Mouse (Mus musculus) layer of hippocampus, adult 8-10 months (tissue): ENCODE measurements at regions not wholly inside any gene's neighbourhood (a gene's known extent, or its start where the extent isn't known, plus 50 kb on each side); places are given as distances from the start of the nearest gene placed in this dataset.
A peak's percentile ranks its signal among the peaks of the same experiment; 100 is the strongest.

Experiments used
- DNase-seq, 2 experiments: peaks; one replicate each; pipeline ENCODE4 v3.0.0; 2022; ENCODE audit warnings: low spot score in 2 of 2

DNA sequence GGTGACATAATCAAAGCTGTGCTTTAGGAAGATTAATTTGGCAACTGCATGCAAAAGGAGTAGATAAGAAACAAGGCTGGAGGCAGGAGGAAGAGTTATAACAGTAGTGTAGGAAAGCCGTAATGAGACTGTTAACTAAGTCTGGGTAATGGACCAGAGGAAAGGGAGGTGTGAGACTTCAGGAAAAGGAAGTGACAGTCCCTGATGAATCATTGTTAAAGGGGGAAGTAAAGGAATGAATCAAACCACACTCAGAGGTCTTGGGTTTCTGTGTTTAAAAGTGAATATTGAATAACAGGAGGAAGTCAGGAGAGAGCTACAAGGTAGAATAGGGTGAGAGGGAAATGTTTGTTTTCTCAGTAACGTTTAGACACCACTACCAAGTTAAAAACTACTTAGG, 1175.9 kb downstream of the Diaph3 start:
- DNase-seq: no peak

DNA sequence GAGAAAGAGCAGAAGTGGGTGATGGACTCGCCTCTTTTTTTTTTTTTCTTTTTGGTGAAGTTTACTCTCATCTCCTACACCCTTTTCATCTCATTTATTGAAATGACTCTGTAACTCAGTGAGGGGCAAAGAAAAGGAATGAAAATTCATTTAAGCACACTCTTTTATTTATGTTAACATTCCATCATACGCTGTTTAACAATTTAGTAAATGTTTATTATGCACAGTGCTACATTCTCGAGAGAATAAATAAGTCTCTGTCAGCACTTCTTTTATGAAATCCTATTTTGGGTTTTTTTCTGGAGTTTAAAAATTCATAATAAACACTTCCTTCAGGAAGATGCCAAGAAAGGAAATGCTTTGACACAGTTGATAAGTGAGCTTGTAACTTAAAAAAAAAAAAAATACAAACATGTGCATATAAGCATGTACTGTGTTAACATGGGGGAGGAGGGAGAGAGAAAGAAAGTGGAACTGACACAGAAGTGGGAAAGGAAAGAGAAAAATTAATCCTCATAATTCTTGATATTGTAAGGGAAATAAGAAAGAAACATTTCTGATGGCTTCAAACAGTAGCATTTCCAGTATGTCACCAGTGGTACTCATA, 1195.2 kb downstream of the Diaph3 start:
- no peak for DNase-seq

DNA sequence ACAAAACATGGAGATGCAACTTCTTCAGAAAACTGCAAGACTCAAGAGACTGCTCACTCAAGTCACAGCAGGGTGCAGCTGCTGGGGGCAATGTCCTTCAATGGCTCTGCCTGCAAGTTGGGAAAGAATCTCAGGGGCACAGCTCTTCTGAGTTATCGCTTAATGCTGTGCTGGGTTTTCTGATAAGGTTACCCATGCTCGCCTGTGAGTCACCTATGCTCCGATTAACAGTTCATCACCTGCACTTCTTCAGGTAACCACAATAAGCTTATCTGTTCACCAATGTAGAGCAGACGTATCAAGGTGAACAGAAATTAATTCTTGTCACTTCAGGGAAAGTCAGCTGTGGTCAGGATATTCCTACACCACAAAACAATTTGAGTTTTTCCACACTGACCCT, 1198.2 kb downstream of the Diaph3 start:
- no peak for DNase-seq

DNA sequence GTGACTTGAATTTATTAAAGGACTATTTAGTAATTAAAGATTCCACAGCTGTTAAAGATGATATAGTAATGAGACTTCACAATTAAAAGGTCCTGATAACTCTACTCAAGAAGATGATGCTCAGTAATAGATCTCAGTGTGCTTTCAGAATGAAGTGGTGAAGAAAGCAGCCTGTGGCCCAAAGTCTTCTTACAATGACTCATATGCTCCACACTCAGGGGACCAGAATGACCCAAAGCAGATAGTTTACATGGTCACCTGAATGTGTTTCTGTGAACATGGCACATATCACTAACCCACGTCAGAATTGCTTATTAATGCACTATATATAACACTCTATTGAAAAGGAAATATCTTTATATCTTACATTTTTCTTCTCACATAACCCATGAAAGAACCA, 1200.5 kb downstream of the Diaph3 start:
- DNase-seq: no peak

DNA sequence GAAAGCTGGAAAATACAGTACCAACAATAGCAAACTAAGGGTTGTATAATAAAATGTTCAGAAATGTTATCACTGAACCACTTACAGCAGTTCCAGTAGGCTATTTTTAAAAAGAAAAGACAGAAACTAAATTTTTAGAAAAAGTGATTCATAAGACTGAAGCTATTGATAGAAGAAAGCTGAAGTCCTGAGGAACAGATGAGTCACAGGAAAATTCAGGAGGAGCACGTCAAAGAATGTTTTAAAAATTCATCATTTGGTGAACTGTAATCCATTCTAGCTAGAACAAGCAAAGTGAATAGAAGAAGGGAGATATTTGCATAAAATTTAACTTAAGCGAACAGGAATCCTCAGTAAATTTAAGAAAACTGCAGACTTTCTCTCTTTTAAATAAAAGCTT, 1205.9 kb downstream of the Diaph3 start:
- no peak for DNase-seq

DNA sequence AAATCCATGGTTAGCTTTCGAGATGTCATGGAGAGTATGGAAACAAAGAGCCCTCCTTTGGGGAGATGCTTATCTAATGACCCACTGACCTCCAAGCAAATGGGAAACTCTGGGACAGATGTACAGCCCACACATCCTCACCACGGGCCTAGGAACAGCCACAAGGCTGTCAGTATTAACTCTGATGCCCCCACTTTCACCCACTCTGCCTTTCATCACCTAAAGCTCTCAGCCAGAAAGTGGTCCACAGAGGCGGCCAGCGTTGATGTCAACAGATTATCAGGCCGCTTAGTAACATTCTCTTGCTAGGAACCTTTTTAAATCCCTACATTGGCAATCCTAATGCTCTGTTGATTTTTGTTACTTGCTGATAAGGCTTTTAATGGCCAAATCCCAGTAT, 1210.6 kb downstream of the Diaph3 start:
- no peak for DNase-seq

DNA sequence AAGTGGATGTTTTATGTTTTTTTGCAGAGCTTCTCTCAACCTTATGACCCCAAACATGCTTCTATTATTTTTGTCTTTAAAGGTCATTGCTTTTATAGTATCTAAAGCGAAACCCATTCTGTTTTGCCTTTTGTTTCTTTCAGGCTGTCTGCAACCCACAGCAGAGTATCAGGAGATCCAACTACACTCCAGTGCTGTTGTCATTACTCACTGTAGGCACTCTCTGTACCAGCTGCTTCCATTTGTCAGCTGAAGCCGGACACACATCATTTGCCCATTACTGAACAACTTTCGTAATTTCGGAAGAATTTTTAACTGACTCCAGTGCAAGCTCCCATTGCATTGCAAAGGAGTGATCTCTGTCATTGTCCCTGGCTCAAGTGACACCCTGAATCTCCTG, 1222.1 kb downstream of the Diaph3 start:
- no peak for DNase-seq

DNA sequence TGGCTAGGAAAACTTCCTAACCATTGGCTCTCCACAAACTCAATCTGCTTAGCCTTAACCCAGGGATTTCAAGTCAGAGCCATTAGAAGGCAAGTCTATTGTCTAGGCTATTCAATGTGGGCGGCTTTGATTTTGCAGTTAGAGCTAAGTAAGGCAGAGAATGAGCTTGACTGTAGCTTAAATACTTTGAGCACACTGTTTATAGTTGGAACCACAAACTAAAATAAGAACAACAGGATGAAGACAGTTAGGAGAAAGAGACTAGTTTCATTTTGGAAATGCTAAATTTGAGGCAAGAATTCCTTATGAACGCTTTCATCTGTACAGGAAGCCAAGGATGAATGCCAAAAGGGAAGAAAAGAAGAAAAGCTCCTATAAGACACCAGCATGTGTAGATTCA, 1225.3 kb downstream of the Diaph3 start:
- DNase-seq: no peak

DNA sequence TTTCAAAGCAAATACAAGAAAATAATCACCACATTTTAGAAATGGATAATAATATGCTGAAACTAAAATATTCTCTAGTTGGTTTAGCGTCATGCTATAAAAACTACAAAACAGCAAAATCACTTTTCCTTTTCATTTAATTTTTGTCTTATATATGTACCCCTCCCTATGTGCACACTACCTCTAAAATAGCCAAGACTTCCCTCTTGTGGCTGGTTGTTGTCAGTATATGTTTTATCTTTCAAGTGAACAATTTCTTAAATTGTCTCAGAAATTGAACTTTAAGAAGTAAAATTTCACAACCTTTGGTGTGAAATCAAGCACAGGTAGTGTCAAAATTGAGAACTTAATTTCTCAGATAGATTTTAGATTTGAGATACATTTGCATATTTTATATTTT, 1243.1 kb downstream of the Diaph3 start:
- DNase-seq: no peak

DNA sequence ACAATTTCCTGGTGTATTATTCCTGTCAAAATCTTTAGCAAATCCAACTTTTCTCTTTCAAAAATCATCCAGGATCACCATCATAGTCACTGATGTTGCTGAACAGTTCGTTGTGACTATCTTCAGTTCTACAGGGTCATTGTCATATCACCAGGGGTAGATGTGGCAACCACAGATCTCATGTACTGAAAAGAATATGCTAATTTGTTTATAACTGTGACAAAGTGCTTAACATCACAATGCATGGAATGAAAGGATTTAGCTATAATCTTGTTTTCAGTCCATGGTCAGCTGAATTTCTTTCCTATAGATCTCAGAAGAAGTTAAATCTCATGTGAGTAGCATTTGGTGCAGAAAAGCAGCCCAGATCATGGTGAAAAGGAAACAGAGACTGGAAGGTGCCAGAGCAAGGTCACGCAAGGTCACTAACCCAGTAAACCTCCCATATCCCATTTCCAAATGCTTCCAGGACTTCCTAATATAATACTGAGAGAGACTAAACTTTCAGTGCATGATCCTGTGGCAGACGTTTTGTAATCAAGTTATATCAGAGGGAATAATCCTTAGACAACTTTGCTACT, 1279.6 kb downstream of the Diaph3 start:
- no peak for DNase-seq

DNA sequence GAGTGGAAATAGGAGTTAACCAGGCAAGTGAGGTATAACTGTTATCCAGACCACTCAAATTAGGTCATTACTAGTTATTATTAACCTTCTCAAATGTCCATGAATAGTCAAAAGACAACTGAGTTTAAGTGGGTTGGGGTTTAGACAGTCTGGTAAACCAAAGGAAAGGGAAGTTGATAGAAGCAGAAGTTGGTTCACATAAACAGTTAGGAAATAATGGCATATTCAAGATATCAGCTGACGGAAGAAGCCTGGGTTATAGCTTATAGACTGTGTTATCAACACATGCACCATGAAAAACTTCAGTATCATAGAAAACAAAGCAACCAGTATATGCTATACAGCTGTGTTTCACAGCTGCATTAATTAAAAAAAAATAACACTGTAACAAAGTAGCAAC, 1291.5 kb downstream of the Diaph3 start:
- DNase-seq: no peak

DNA sequence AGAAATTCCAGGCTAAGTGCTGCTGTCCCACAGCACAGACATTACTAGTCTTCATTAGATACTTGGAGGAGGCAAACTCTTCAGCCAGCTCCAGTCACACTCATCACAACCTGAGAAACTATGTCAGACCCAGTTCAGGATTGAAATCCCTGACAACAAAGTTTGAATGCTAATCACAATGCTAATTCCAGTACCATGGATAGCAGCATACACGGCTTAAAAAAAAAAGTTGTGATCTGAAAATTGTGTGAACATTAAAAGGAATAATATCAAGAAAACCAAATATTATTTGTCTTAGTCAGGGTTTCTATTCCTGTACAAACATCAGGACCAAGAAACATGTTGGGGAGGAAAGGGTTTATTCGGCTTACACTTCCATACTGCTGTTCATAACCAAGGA, 1305.5 kb downstream of the Diaph3 start:
- DNase-seq: no peak

DNA sequence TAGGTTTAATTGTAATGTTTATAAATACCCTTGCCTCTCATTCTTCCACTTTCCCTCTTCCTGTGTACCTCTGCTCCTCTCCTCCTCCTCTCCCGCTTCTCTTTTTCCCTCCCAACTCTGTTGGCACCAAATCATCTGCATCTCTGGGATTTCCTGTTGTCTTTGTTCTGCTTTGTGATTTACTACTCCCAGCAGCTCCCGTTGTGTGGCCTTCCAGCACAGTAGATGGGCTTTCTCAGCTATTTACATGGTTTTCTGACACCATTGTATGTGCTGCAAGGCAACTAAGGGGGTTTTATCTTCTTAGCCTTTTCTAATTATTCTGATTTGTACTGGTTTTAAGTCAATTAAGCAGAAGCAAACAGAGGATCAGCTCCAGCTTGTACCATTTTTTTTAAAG, 1326.1 kb downstream of the Diaph3 start:
- no peak for DNase-seq

DNA sequence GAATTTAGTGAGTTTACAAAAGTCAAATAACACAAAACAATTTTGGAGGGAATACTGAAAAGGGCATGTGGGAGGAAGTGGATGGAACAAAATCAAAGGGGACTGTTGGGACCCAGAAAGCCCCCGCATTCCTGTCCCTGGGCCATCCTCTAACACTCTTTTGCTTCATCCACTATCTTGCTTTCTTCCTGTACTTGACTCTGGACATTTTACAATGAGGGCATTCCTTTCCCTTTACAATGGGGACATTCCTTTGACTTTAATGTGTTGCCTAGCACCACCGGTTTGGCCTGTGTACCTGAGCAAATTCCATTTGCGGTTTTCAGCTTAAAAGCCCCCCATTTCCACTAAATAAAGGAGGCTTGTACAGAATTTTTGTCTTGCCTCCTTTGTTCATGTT, 1341.0 kb downstream of the Pcdh17 start:
- DNase-seq: no peak

DNA sequence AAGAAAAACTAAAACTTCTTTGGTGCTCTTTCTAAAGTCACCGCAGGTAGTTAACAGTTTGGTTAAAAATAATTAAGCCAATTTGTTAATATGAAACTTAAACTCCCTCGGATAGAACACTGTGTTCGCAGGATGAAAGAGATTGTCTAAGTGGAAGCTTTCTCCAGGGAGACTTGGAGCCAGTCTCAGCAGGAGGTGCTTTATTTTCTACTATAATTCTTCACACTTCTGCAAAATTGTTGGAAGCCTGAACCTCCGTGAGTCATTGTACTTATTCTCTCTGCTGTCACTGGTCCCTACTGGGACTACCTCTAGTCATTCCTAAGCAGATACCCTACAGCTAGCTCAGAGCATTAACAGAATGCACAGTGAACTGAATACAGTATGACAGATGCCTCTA, 1327.3 kb downstream of the Pcdh17 start:
- DNase-seq: peak in 1 of 2 experiments; percentile 2

DNA sequence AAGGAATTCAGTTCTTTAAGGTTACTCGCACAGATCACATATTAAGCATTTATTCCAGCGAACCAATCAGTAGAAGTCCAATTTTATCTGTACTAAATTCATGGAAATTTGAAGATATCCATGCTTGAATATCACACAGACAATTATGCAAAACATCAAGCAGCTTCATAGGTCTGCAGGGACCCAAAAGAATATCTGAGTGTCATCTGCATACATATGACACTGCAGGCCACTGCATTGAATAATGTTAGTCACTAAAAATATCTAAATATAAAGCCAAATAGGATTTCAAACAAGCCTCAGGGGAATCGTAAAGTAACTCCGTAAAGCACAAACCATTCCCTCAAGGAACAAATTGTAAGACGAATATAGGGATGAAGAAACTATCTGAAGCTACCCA, 1324.9 kb downstream of the Pcdh17 start:
- no peak for DNase-seq

DNA sequence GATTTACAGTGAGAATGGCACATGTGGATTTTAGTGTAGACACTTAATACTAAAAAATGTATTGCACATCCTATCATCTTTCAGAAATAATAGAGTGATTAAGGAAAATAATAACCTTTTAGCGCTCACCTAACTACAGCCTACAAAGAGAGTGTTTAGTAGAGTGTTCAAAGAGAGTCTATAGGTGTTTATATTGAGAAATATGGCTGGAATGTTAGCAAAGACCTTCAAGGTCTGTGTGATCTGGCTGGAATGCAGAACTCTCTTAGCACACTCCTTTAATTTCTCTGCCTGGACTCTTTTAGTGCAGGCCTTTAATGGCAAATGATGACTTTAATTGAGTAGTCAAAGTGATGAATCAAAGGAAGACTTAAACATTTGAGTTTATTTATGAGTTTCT, 1314.0 kb downstream of the Pcdh17 start:
- DNase-seq: no peak

DNA sequence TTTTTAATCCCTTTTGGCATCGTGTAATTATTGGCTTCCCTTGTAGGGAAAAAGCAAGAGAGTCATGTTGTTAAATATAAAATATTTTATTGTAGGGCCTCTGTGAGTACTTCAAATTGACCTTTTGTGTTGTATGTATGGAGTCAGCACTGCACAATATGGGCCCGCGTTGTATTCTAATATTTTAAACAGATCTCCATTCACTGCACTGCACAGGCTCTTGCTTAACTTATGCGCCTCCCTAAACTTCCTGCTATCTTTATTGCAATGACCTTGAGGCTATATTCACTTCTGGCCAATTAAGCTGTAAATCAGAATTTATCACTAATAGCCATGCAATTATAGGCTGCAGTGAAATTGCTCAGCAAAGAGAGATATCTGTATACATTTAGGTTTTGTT, 1295.2 kb downstream of the Pcdh17 start:
- no peak for DNase-seq
